8 mouse cellular contexts compared by ENCODE assay signal in genomic region chr17:15723866-15724475, GRCm38 (mm10). TPM values are rescaled to one million over a fixed set of nuclear protein-coding genes. Genes with fewer than 3 reads are reported as not detected.
A peak's percentile ranks its signal among the peaks of the same experiment; 100 is the strongest.
DNase-seq lines count a peak whose midpoint lies in the region; ATAC-seq and TF ChIP-seq lines count a peak whose summit lies in the region.
"Not testable (repeated sequence)": the region's sequence is repeated elsewhere in the genome, so short reads cannot be mapped to it uniquely, and the experiment has no call there.

No protein-coding gene starts in this region.

- TF ChIP-seq EP300 in liver, postnatal 0 days (IDR thresholded peaks at IDR 0.05; ENCODE audit: low read depth), result not testable (repeated sequence)

- peak; percentile 21 for DNase-seq in ES-CJ7 (ENCODE audit: low read depth, low spot score)
- peak; percentile 82 for DNase-seq in brain, adult 2 months (ENCODE audit: low read depth, low spot score)
- DNase-seq in embryo, embryonic 10 days (ENCODE audit: low spot score), result peak; percentile 26
- peak; percentile 33 to 59 for DNase-seq in heart, adult 18-20 months
- peak; percentile 52 for DNase-seq in kidney, adult 2 months
- not testable (repeated sequence) for DNase-seq in liver, postnatal 0 days
- peak; percentile 32 to 37 for DNase-seq in natural killer cell, adult 2 months (ENCODE audit: low spot score in 2 of 2)
- peak; percentile 66 for DNase-seq in thymus, postnatal 14 days

- not testable (repeated sequence) for H3K27ac ChIP-seq in kidney, adult 2 months (ENCODE audit: insufficient read depth, low read depth, low read length); liver, postnatal 0 days (ENCODE audit: low read depth)

- not testable (repeated sequence) for H3K4me2 ChIP-seq in liver, postnatal 0 days (ENCODE audit: low read depth, low read length)

- WGBS in kidney, adult 2 months, result 88% methylated on average over 2 of the region's 5 CpGs
- 97% methylated on average over 2 of the region's 5 CpGs for WGBS in liver, postnatal 0 days (ENCODE audit: insufficient replicate concordance)

- H3K4me1 ChIP-seq in kidney, adult 2 months (ENCODE audit: control insufficient read depth, insufficient read depth, low read length); liver, postnatal 0 days (ENCODE audit: insufficient read depth): not testable (repeated sequence)

- not testable (repeated sequence) for H3K9me3 ChIP-seq in liver, postnatal 0 days (ENCODE audit: low read length)

- not testable (repeated sequence) for H3K27me3 ChIP-seq in kidney, adult 2 months (replicated peaks; ENCODE audit: control insufficient read depth, insufficient read depth, low read length); liver, postnatal 0 days (ENCODE audit: insufficient read depth, low read length)

- TF ChIP-seq CTCF in kidney, adult 2 months (conservative IDR thresholded peaks at IDR 0.05; ENCODE audit: insufficient read depth, insufficient read length, low read depth, low read length), result not testable (repeated sequence)
- peak; percentile 52 for TF ChIP-seq CTCF in liver, postnatal 0 days (IDR thresholded peaks at IDR 0.05; ENCODE audit: low read depth)

- not testable (repeated sequence) for H3K36me3 ChIP-seq in kidney, adult 2 months (ENCODE audit: control insufficient read depth, insufficient read depth, low read length)
- peaks cover 32% of the 10 kb centered on the region for H3K36me3 ChIP-seq in liver, postnatal 0 days (replicated peaks; ENCODE audit: insufficient read depth, low read length)

- not testable (repeated sequence) for TF ChIP-seq POLR2A in kidney, adult 2 months (IDR thresholded peaks at IDR 0.05; ENCODE audit: low read depth, low read length)

- H3K4me3 ChIP-seq in kidney, adult 2 months (ENCODE audit: insufficient read depth, low read depth, low read length); liver, postnatal 0 days (ENCODE audit: low read depth, low read length): not testable (repeated sequence)

- ATAC-seq in liver, postnatal 0 days, result not testable (repeated sequence)

- H3K9ac ChIP-seq in liver, postnatal 0 days (replicated peaks), result not testable (repeated sequence)

RNA-seq across cellular contexts. Expression of gene Chd1, which starts 19.2 kb away (rescaled TPM):
- total RNA-seq in heart, adult 18-20 months (2021), result 10 to 100 TPM; 19.5 to 20.0 TPM
- 3.7 and 3.9 TPM in 2 replicates for polyA plus RNA-seq in kidney, adult 2 months (2012; rRNA removed)
- polyA plus RNA-seq in liver, postnatal 0 days (2015; fragmentation: Nextera tagmentation; extraction: Ambion mirVana), result 10.7 and 12.5 TPM in 2 replicates
